Mouse (Mus musculus) CD4-positive, CD25-positive, alpha-beta regulatory T cell, adult 4 months (primary cell): ENCODE measurements around the gene Gm49601. TPM values are rescaled to one million over a fixed set of nuclear protein-coding genes. Genes with fewer than 3 reads are reported as not detected.

Experiments
- ATAC-seq: one replicate; pipeline ENCODE4 v1.8.0; 2017
- polyA plus RNA-seq, 2 experiments: library from polyadenylated mRNA; unstranded; fragments of 100-300 nt; shearing (Covaris generic); gene quantifications; one replicate each; pipeline ENCODE4 v1.2.1; 2017

The Gm49601 gene
- polyA plus RNA-seq: not detected

- peak; percentile 78 for ATAC-seq
Measured at GRCm38 (mm10) chr16:18626376-18626878, at the start of gene Gm49601. Gene Gm49601 (minus strand): TSS chr16:18626427.

DNA sequence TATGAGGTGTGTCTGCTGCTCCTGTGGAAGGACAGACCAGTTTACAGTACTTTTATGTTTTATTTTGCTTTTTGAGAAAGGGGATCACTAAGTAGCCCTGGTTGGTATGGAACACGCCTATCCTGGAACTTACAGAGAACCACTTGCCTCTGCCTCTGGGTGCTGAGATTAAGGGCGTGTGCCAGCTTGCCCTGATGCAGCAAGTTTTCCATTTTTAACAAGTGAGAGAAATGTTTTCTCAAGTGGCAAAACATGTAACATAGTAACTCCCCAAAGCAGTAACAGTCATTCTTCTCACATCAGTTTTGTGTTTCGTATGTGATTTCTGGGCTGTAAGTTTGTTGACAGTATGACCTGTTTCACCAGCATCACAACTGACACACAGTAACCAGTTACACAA, 46.8 kb upstream of the Gm49601 start:
- no peak for ATAC-seq

DNA sequence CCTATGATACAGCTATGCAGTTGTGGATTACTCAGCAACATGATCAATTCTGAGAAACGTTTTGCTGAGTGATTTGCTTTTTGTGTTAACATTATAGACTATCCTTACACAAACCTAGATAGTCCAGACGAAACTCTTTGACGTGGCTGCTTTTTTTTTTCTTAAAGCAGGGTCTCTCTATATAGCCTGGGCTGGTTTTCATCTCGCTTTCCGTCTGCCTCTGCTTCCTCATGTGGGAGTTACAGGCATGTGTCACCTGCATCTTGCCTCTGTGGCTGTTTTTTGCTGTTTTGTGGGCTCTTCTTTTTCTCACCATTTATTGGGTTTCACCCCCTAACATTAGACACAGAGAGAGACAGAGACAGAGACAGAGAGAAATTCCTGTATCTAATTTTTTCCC, 45.8 kb upstream of the Gm49601 start:
- no peak for ATAC-seq

DNA sequence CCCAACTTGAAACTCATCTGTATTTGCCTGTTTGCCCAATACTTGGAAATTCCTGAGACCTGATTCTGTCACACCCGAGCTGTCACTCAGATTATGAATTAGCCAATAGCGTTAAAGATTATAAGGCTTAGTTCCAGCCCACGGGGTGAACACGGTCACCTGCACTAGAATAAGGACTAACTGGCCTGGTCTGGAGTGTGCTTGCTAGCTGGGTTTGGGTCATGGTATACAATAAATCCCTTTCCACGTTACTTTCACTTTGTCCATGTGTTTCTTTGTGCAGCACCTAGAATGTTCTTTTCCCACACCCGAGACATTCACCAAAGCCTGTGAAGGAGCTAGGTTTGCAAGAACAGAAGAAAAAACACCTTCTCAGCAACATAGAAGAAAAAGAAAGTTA, 43.7 kb upstream of the Gm49601 start:
- ATAC-seq: no peak

DNA sequence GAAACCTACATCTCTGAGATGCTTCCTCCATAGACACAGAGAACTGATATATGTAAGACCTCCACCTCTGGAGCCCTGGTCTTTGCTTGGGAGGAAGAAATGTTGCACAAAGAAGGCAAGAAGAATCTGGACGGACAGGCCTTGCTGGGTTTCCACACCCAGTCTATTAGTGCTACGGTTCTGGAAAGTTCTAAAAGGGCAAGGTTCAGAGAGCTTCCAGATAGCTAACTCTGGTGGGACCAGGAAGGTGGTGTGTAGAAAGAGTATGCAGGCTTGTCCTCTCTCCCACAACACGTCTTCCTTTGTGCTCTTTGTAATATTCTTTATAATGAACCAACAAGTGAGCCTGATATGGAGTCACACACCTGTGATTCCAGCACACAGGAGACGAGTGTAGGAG, 32.4 kb upstream of the Gm49601 start:
- ATAC-seq: no peak

DNA sequence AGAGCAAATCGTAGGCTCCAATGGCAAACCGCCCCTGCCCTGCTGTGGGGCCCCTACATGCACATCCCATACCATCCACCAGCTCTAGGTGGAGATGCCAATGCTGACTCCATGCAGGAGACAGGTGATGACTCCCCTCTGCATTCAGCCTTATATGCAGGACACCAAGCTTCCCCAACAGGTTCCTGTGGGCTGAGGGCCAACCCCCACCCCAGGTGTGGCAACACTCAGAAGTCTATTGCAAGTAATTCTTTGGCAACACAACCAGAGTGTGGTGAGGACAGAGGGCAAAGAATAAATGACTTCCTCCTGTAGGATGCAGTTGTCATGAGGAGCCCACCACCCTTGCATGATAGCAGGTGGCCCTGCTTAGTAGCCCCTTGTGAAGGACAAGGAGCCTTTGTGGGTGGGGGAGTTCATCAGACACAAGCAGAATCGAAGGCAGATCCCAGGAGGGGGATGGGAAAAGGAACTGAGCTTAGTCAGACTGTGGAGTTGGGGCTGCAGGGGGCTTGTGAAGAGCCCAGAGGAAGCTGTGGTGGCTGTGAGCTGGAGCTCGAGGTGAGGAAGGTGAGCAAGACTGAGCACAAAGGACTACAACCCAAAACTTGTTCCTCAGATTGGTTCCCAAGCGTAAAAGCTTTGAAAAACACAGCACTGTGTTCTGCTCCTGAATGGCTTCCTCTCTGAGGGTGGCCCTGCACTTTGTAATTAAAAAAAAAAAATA, 29.3 kb upstream of the Gm49601 start:
- no peak for ATAC-seq

DNA sequence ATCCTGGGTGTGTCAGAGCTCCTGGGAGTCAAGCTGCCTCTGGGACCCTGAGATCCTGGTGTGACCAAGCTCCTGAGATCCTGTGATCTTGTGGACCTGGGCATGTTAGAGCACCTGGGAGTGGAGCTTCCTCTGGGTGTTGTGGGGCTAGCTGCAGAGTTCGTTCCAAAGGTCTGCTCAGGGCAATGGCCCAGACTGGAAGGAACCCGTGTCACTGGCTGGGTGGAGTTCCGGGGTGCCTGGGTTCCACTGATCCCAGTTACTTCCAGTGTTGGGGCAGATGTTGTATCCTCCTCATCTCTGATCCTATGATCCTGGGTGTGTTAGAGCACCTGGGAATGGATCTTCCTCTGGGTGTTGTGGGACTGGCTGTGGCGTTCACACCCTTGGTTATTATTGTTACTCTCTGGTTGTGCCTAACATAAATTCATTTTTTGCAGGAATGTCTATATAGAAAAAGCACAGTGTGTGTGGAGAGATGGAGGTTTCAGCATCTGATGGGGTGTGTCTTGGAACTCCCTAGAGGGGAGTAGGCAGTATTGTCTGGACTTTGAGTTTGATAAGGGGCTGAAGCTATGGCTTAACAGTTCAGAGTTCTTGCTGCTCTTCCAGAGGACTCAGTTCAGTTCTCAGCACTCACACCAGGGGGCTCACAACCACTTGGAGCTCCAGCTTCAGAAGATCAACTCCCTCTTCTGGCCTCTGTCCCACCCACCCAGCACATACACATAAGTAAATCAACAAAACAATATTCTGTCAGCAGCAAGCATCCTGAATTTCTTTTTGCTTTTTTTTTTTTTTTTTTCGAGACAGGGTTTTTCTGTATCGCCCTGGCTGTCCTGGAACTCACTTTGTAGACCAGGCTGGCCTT, 27.3 kb upstream of the Gm49601 start:
- ATAC-seq: no peak

DNA sequence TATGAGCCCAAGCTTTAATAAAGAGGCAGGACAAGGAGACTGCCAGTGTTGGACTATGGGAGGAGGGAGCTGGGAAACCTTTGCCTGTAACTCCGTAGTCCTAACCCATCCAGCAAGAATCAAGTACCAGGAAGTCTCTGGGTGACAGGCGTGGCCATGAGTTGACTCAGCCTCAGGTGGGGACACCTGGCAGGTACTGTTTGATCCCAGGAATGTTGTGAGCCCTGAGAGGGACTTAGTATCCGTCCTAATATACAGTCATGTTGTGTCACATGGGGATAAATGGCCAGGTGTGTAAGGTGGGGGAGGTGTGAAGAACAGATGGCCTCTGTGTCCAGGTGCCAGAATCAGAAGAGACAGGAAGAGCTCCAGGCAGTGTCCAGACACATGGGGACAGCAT, 22.9 kb upstream of the Gm49601 start:
- no peak for ATAC-seq

DNA sequence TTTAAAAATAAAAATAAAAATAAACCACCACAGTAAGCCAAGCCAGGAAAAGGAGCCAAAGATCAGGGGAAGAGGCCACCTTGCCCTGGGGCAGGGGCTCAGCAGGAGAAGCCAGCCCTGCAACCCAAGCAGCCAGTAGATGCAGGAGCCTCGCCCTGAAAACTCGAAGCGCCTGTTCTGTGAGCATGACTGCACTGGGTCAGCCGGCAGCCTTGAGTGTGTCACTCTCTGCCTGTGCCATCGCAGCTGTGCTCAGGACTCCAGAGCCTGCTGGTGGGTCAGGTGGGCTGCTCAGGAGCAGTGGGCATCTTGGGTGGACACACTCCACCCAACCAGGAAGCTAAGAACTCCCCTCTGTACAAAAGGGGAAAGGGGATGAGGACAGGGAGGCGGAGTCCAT, 19.1 kb upstream of the Gm49601 start:
- no peak for ATAC-seq

DNA sequence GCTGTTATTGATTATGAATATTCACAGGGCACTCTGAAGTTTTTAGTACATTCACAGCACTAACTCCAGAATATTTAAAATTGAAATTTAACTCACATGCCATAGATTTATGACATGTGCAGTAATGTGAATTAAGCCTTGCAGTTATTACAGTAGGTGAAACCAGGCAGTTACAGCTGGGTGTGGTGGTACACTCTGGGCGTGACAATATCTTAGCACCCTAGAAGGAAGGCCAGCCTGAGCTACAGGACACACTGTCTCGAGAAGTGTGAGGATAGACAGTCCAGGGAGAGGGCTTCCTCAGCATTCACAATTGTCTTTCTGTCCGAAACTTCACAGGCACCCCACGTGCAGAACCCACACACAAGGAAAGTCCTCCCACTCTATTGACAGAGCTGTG, 18.3 kb upstream of the Gm49601 start:
- ATAC-seq: no peak

GRCm38 (mm10) chr16:18643406-18643998, 17.3 kb upstream of the Gm49601 start:
- ATAC-seq: no peak

DNA sequence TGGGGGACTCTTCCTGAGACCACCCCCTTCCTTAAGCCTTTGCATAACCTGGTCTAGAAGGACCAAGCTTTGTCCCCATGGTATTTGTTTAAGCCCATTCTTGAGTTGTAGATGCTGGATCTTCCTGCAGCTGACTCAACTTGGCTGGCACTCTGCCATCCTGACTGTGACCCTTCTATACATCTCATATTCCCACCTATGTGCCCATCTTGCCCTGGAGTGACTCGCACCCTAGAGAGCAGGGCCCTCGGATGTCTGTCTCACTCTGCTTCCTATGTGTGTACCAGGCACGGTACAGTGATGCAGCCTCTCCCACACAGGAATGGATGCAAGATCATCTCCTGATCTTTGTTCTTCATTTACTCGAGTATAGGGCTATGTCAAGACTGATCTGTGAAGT, 16.7 kb upstream of the Gm49601 start:
- ATAC-seq: no peak

- no peak for ATAC-seq
Measured at GRCm38 (mm10) chr16:18642291-18642690, 16.1 kb upstream of the Gm49601 start.

- no peak for ATAC-seq
Measured at GRCm38 (mm10) chr16:18639382-18639929, 13.2 kb upstream of the Gm49601 start.

GRCm38 (mm10) chr16:18638396-18638795, 12.2 kb upstream of the Gm49601 start:
- ATAC-seq: no peak

GRCm38 (mm10) chr16:18636804-18637203, 10.6 kb upstream of the Gm49601 start:
- no peak for ATAC-seq

GRCm38 (mm10) chr16:18636401-18636800, 10.2 kb upstream of the Gm49601 start:
- no peak for ATAC-seq

DNA sequence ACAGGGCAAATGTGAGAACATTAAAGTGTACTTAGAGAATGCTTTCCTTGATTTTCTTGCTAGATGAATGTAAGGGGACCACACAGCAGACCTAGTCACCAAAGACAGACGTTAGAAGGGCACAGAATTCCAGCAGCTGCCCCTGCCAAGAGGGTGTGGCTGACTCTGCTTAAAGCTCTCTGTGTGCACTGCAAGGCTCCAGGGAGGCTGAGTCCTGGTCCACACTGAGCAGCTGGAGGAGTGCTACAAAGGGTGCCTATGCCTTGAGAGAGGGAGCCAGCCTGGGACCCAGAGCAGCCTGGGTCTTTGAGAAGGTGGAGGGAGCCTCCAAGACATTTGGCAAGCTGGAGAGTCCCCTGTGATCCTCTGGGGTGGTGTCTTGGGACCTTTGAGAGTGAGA, 7.1 kb upstream of the Gm49601 start:
- no peak for ATAC-seq

DNA sequence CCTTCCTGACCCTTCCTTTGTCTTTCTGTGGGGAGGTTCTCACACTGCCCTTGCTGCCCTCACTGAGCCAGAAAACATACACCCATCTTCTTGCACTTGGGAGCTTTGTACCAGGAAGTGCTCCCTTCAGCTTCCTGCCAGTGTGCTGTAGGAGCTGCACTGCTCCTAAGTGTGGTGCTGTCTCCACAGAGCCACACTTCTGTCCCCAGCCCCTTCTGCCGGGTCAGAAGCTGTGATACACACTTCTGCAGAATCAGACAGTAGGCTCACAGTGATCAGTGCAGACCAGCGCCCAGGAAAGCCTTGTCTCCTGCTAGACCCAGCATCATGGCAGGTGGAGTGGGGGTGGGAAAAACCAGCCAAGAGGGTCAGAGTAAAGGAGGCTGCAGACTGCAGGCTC, 6.6 kb upstream of the Gm49601 start:
- ATAC-seq: no peak

GRCm38 (mm10) chr16:18632059-18632458, 5.8 kb upstream of the Gm49601 start:
- ATAC-seq: no peak

DNA sequence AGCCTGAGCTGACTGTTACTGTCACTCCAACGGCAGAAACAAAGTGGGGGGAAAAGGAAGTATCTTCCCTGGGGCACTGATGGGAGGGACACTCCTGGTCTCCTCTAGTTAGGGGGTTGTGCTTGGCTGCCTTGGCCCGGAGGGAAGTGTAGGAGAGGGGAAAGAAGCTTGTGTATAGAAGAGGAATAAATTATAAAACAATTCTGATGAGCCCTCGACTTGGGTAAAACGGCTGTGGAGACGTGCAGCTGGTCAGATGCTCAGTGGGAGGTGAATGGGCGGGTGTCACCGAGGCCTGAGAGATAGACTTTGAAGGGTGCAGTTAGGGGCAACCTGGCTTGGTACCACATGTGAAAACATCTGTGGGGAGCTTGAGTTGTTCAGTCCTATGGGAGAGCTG, 4.9 kb upstream of the Gm49601 start:
- ATAC-seq: no peak

GRCm38 (mm10) chr16:18630291-18630690, 4.1 kb upstream of the Gm49601 start:
- ATAC-seq: no peak
